Mouse (Mus musculus) liver, adult 2 months (tissue): ENCODE data around the gene Ddit4.

Source experiments
- CTCF ChIP-seq: fragments of 200-500 bp; IDR thresholded peaks from 2 replicates; pipeline ENCODE4 v1.5.1; 2011; ENCODE audit warnings: low read depth, low read length, control low read depth
- POLR2A ChIP-seq: fragments of 200-500 bp; IDR thresholded peaks from 2 replicates; pipeline ENCODE4 v1.6.1; 2011; ENCODE audit warnings: low read length, control low read depth; ENCODE audit not compliant: insufficient read depth; ENCODE audit errors: extremely low read depth

DNA sequence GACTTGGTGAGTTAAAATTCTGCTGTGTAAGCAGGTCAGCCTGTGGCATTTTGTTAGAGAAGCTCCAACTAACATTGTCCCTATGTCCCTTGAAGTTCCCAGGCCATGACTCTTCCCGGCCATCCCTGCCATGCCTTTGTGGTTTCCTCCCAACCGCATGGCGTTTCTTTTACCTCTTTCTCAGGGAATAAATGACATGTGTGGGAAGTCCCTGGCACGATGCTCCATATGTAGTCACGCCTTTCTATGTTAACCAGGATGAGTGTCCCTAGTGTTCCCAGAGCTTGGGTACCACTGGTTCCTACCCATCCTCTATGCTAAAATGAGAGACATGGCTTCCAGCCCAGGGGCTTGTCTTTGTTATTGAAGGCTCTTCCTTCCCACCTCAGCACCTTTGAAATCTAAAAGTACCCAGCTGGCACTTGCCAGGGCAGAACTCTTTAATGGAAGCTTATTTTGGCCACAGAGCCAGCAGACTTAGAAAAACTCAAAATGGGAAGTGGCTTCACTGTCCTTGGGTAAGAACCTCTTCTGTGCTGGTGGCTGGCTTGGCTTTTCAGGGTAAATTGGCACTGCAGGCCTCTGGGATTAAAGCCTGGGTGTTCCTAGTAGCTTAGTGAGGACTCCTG is 26.2 kb upstream of the Ddit4 start:
- TF ChIP-seq CTCF: no peak
- TF ChIP-seq POLR2A: no peak
